Mouse (Mus musculus): ENCODE data around the gene Gramd1b. TPM values are rescaled to one million over a fixed set of nuclear protein-coding genes. Genes with fewer than 3 reads are reported as not detected.

The Gramd1b gene
- total and polyA plus RNA-seq, 2 experiments from 2014 or later, result 18.0 to 48.6 TPM

DNA sequence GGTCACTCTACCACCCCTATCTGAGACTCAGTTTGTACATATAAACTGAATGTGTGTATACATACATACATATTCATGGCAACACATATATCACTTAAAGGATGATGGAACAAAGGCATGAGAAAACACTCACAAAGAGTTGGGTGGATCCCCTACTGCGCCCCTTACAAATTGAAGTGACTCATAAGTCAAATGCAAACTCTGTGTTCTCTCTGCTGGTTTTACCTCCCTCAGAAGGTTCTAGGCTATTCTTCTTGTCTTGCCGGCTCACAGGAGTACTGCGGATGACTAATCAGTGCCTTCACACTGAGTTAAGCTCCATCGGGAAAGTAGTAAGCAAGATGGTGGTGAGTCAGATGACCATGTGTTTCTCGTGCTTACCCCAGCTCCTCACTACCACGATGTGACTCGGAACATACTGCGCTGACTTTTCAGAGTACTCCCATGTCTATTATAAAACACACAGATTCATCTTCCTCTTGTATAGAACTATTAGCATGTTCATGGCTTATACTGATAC, 182.4 kb downstream of the Gramd1b start:
- Histone ChIP-seq H3K4me3 (ENCODE audit: low read depth, low read length) (no peak overlapping the region), H3K4me2 (ENCODE audit: low read depth) (no peak overlapping the region), H3K9ac (no peak overlapping the region), H3K4me1 (ENCODE audit: insufficient read depth) (peaks cover 16% of the 10 kb centered on the region; the same call in 1 of the 2 replicates), H3K27me3 (ENCODE audit: insufficient read depth, low read length) (no peaks in the 10 kb centered on the region), H3K9me3 (ENCODE audit: low read length) (no peaks in the 10 kb centered on the region), H3K27ac (ENCODE audit: low read depth, low read length) (no peak overlapping the region), H3K36me3 (ENCODE audit: insufficient read depth) (no peaks in the 10 kb centered on the region)
- DNase-seq (no peak), ATAC-seq (no peak)
- no peak for TF ChIP-seq CTCF (IDR thresholded peaks at IDR 0.05; ENCODE audit: low read depth)
- WGBS, result 92% methylated on average over 8 of the region's 8 CpGs

- Histone ChIP-seq H3K27me3 (ENCODE audit: insufficient read depth, low read length) (no peaks in the 10 kb centered on the region), H3K9me3 (ENCODE audit: low read length) (no peaks in the 10 kb centered on the region)
These were observed 184.8 kb downstream of the Gramd1b start for GRCm38 (mm10) chr9:40346232-40346984.

DNA sequence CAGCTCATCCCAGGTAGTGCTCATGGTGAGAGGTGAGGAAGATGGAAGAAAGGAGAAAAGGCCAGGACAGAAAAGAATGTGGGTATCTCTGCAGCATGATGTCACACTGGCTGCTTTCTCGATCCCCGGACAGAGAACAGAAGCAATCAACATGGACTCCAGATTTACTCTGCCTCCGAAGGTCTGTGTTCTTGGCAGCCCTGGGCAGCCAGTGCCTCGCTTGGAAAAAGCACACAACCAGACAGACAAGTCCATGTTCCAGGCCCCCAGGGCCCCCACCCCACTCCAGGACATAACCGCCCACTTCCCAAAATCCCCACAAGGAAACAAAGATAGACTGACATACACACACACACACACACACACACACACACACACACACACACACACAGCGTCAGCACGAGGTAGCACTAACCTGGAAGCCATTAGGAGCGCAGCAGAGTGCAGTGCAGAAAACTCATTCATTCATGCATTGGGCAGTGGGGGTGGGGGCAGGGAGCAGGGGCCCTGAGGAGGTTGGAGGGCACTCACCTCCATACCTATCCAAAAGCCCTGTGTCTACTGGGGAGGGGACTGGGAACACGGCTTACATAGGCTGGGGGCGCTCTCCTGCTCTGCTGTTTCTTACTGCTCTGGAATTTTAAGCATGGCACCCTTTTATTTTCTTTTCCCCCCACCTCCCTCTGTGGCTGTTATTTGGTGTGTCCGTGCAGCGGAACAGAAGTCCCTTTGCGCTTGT, 185.5 kb downstream of the Gramd1b start:
- Histone ChIP-seq H3K4me2 (ENCODE audit: low read depth) (peak overlapping the region; percentile 74), H3K27me3 (ENCODE audit: insufficient read depth, low read length) (no peaks in the 10 kb centered on the region), H3K27ac (ENCODE audit: low read depth, low read length) (peak overlapping the region; percentile 94), H3K36me3 (ENCODE audit: insufficient read depth) (no peaks in the 10 kb centered on the region), H3K9me3 (ENCODE audit: low read length) (no peaks in the 10 kb centered on the region), H3K9ac (peak overlapping the region; percentile 67), H3K4me3 (ENCODE audit: low read depth, low read length) (peak overlapping the region; percentile 47), H3K4me1 (ENCODE audit: insufficient read depth) (peaks cover 36% of the 10 kb centered on the region)
- peak; percentile 7 for TF ChIP-seq CTCF (IDR thresholded peaks at IDR 0.05; ENCODE audit: low read depth)
- peak; percentile 63 for ATAC-seq
- DNase-seq, result peak; percentile 73
- WGBS, result 8% methylated on average over 13 of the region's 13 CpGs

More at GRCm38 (mm10) chr9:40346232-40346984, 184.8 kb downstream of the Gramd1b start:
- Histone ChIP-seq H3K27ac (ENCODE audit: low read depth, low read length) (peak overlapping the region; percentile 94), H3K4me3 (ENCODE audit: low read depth, low read length) (peak overlapping the region; percentile 47), H3K36me3 (ENCODE audit: insufficient read depth) (no peaks in the 10 kb centered on the region), H3K4me2 (ENCODE audit: low read depth) (peak overlapping the region; percentile 74), H3K4me1 (ENCODE audit: insufficient read depth) (peaks cover 32% of the 10 kb centered on the region), H3K9ac (peak overlapping the region; percentile 67)
- ATAC-seq, result peak; percentile 90
- peak; percentile 93 for DNase-seq
- no peak for TF ChIP-seq CTCF (IDR thresholded peaks at IDR 0.05; ENCODE audit: low read depth)
- WGBS, result 9% methylated on average over 16 of the region's 16 CpGs

- DNase-seq (no peak), ATAC-seq (peak; percentile 8)
- TF ChIP-seq CTCF (IDR thresholded peaks at IDR 0.05; ENCODE audit: low read depth), result no peak
- Histone ChIP-seq H3K27me3 (ENCODE audit: insufficient read depth, low read length) (no peaks in the 10 kb centered on the region), H3K27ac (ENCODE audit: low read depth, low read length) (peak overlapping the region; percentile 94), H3K4me1 (ENCODE audit: insufficient read depth) (peaks cover 43% of the 10 kb centered on the region), H3K4me3 (ENCODE audit: low read depth, low read length) (peak overlapping the region; percentile 47), H3K4me2 (ENCODE audit: low read depth) (peak overlapping the region; percentile 74), H3K9me3 (ENCODE audit: low read length) (no peaks in the 10 kb centered on the region), H3K9ac (peak overlapping the region; percentile 67), H3K36me3 (ENCODE audit: insufficient read depth) (no peaks in the 10 kb centered on the region)
- 41% methylated on average over 10 of the region's 10 CpGs for WGBS
These were observed 186.2 kb downstream of the Gramd1b start for GRCm38 (mm10) chr9:40344801-40345492.

DNA sequence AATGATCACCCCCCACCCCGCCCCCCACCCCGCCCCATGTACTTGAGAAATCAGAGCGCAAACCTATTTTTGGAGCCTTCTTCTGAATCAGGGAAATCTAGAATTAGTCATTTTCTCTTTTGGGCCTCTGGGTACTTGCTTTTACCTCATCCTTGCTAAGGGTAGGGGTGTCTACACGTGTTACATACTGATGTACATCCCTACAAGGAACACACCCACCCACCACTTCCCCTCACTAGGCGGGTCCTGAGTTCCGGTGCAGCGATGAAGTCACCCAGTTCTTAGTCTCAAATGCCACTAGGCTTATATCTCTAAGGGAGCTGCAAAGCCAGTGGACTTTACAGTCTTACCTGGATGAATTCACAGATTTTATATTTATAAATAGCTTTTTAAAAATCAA, 187.4 kb downstream of the Gramd1b start:
- no peak overlapping the region for H3K27ac ChIP-seq (ENCODE audit: low read depth, low read length)
- H3K9me3 ChIP-seq (ENCODE audit: low read length), result no peaks in the 10 kb centered on the region
- no peak overlapping the region for H3K9ac ChIP-seq
- ATAC-seq (no peak), DNase-seq (no peak)
- peak overlapping the region; percentile 74 for H3K4me2 ChIP-seq (ENCODE audit: low read depth)
- H3K27me3 ChIP-seq (ENCODE audit: insufficient read depth, low read length), result no peaks in the 10 kb centered on the region
- WGBS, result 87% methylated on average over 7 of the region's 7 CpGs
- no peak overlapping the region for H3K4me3 ChIP-seq (ENCODE audit: low read depth, low read length)
- H3K36me3 ChIP-seq (ENCODE audit: insufficient read depth), result no peaks in the 10 kb centered on the region
- H3K4me1 ChIP-seq (ENCODE audit: insufficient read depth), result peaks cover 50% of the 10 kb centered on the region
- TF ChIP-seq CTCF (IDR thresholded peaks at IDR 0.05; ENCODE audit: low read depth), result no peak

DNA sequence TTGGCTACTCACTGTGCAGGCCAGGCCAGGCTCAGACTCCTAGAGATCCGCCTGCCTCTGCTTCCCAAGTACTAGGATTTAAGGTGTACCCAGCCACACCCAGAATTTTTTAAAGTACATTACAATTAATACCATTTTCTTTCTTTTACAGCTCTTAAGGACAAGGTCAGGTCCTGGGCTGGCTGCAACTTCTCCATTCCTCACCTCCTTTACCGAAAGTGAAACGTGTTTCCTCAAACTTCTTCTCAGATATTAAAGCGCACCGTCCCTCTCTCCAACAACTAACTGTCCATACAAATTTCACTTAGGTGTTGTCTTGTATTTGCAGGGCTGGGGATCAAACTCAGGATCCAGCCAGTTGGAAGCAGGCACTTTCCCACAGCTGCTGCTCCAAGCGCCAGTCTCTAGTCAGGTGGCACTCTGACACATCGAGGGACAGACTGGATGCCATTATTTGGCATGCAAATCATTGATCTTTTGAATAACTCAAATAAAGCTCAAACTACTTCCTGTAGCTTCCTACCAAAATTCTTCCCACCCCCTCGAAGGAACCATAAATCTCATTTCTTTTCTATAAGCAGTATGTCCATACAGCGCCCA, 188.0 kb downstream of the Gramd1b start:
- Histone ChIP-seq H3K36me3 (ENCODE audit: insufficient read depth) (no peaks in the 10 kb centered on the region), H3K4me3 (ENCODE audit: low read depth, low read length) (no peak overlapping the region), H3K9ac (no peak overlapping the region), H3K4me1 (ENCODE audit: insufficient read depth) (peaks cover 50% of the 10 kb centered on the region), H3K9me3 (ENCODE audit: low read length) (no peaks in the 10 kb centered on the region), H3K27me3 (ENCODE audit: insufficient read depth, low read length) (no peaks in the 10 kb centered on the region), H3K27ac (ENCODE audit: low read depth, low read length) (0 out of 2 replicates have a peak overlapping the region, but pooled peaks have one; percentile 9), H3K4me2 (ENCODE audit: low read depth) (peak overlapping the region; percentile 74)
- ATAC-seq (no peak), DNase-seq (no peak)
- no peak for TF ChIP-seq CTCF (IDR thresholded peaks at IDR 0.05; ENCODE audit: low read depth)
- 82% methylated on average over 9 of the region's 9 CpGs for WGBS

All from forebrain, postnatal 0 days (tissue).